In genomic region chr11:101787432-101787831, GRCm38 (mm10) we compare ENCODE assay signal across 22 mouse cellular contexts. TPM values are rescaled to one million over a fixed set of nuclear protein-coding genes. Genes with fewer than 3 reads are reported as not detected.
"Had no signal": no experiment of that assay in that cellular context is flagged by ENCODE, and none has a peak within 500 bp of the region (broad histone marks: within the 10 kb centered on the region; RNA-seq: fewer than 3 reads in every experiment).

No protein-coding gene starts in this region.

- H3K27ac ChIP-seq: lung, embryonic 15.5 days; midbrain, embryonic 10.5 days; midbrain, embryonic 12.5 days; neural tube, embryonic 13.5 days; neural tube, embryonic 15.5 days; stomach, embryonic 15.5 days; stomach, postnatal 0 days had no signal

- H3K9me3 ChIP-seq: lung, embryonic 15.5 days; midbrain, embryonic 10.5 days; midbrain, embryonic 12.5 days; neural tube, embryonic 13.5 days; neural tube, embryonic 15.5 days; stomach, embryonic 15.5 days had no signal

- H3K4me3 ChIP-seq: lung, embryonic 15.5 days; midbrain, embryonic 10.5 days; midbrain, embryonic 12.5 days; myocyte; neural tube, embryonic 13.5 days; neural tube, embryonic 15.5 days; stomach, embryonic 15.5 days had no signal

- DNase-seq: lung, adult 2 months; lung, postnatal 14 days; lung, postnatal 4 days; midbrain, embryonic 14.5 days; retina, postnatal 1 day; right cerebral cortex, adult 18-20 months; right cerebral cortex, postnatal 25 days; thymus, adult 2 months; thymus, postnatal 14 days; thymus, postnatal 36 days had no signal

- H3K4me2 ChIP-seq: lung, embryonic 15.5 days; midbrain, embryonic 12.5 days; neural tube, embryonic 13.5 days; neural tube, embryonic 15.5 days; stomach, embryonic 15.5 days had no signal

- ATAC-seq: lung, postnatal 0 days; midbrain, embryonic 16.5 days had no signal

- H3K9ac ChIP-seq: lung, embryonic 15.5 days; midbrain, embryonic 12.5 days; neural tube, embryonic 13.5 days; neural tube, embryonic 15.5 days; stomach, embryonic 15.5 days had no signal

- H3K36me3 ChIP-seq: lung, embryonic 15.5 days; midbrain, embryonic 10.5 days; midbrain, embryonic 12.5 days; neural tube, embryonic 13.5 days; neural tube, embryonic 15.5 days; stomach, embryonic 15.5 days had no signal

RNA-seq across cellular contexts. Expression of gene Etv4, which starts 2.3 kb away (rescaled TPM):
- total RNA-seq: megakaryocyte, adult 5-6 weeks; megakaryocyte-erythroid progenitor cell, adult 5-6 weeks had no signal
